Mouse (Mus musculus): ENCODE results near the gene Rbpj.
"Not testable (repeated sequence)": the region's sequence is repeated elsewhere in the genome, so short reads cannot be mapped to it uniquely, and the experiment has no call there.

Rbpj gene

DNA sequence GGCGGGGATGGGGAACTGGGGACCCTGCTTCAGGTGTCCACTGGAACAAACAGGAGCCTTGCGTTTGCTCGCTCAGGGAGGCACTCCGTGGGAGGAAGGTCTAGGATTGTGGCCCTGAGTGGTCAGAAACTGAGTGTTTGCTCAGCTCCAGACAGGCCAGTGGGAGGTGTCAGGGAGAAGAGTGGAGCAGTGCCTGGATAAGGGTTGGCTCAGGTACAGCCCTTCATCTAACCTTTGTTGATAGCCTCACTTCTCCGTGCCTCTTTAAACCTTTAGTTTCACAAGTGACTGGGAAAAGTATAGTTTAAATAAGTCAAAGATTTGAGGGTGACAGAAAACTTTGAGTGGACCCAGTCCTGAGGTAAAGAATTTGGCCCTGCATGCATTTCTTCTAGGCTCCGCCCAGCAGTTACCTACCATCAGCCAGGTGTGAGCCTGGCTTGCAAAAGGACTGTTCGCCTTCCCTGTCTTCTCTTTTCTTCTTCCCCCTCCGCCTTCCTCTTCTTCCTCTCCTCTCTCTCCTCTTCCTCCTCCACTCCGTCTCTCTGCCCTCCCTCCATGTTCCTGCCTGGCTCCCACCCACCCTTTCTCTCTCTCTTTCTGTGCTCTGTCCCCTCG lies 204.5 kb downstream of the Rbpj start:
- no peak for DNase-seq (ENCODE audit: low spot score)

DNA sequence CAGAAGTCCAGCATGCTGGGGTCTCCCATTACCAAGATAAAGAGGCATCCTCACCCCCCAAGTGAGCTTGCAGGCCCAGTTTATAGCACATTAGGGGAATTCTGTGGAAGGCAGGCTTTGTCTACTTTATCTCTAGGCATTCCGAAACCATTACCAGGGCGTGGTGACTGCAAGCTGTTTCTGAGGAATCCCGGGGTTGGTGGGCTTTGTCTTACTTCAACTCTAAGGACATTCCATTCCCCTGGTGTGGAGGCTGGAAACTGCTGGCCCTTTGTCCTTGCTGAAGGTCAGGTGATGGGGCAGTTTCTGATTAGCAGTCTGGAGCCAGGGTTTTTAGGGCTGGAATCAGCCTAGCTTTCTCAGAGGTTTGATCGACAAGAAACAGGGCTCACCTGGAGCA lies 205.6 kb downstream of the Rbpj start:
- no peak for DNase-seq (ENCODE audit: low spot score)

- DNase-seq (ENCODE audit: low spot score): peak; percentile 23
Observed at GRCm38 (mm10) chr5:53672352-53672751, 206.4 kb downstream of the Rbpj start.

GRCm38 (mm10) chr5:53673493-53674150 lies 207.7 kb downstream of the Rbpj start:
- not testable (repeated sequence) for DNase-seq (ENCODE audit: low spot score)

DNA sequence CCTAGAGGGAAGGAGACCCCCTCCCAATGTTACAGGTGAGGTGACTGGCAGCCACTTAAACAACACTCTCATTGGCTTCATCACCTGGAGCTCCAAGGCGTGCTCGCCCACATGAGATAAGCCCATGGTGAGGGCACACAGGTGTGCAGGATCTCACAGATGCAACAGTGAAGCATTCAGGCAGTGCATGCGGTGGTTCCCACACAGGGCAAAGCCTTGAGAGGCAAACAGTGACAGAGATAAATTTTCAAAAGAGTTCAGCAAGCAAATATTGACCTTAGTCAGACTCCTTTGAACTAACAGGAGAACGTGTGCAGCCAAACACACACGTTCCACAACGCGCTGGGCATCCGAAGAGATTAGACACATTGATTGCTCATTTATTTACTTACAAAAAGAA lies 210.7 kb downstream of the Rbpj start:
- no peak for DNase-seq (ENCODE audit: low spot score)

GRCm38 (mm10) chr5:53678036-53678767 lies 212.2 kb downstream of the Rbpj start:
- no peak for DNase-seq (ENCODE audit: low spot score)

DNA sequence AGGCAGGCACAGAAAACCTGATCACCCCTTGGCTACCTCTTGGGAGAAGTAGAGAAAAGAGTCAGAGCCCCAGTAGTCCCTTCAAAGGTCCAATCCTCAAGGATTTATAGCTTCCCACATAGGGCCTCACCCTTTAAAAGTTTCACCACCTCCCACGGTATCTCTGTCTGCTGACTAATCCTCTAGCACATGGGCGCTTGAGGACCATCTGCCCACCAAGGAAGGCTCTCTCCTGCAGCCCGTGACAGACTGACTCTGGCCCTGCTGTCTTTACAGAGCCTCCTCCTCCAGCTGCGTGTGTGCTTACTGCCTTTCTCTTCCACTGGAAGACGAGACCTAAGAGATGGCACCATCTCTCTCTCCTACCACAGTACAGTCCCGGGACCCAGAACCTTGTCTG lies 213.7 kb downstream of the Rbpj start:
- no peak for DNase-seq (ENCODE audit: low spot score)

- no peak for DNase-seq (ENCODE audit: low spot score)
Observed at GRCm38 (mm10) chr5:53683916-53684315, 218.0 kb downstream of the Rbpj start.

DNA sequence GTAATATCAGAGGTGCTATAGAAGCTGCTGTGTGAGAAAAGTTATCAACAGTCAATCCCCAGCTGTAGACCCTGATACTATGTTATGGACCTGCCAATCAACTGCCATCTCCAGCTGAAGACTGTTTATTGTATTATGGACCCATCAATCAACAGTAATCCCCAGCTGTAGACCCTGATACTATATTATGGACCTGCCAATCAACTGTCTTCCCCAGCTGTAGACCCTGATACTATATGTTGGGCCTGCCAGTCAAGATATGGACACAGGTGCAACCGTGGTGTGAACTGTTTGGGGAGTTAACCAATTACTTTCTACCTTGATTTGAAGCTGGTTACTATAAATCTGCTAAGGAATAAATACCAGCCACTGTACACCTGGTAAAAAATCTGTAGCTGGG lies 218.5 kb downstream of the Rbpj start:
- no peak for DNase-seq (ENCODE audit: low spot score)

DNA sequence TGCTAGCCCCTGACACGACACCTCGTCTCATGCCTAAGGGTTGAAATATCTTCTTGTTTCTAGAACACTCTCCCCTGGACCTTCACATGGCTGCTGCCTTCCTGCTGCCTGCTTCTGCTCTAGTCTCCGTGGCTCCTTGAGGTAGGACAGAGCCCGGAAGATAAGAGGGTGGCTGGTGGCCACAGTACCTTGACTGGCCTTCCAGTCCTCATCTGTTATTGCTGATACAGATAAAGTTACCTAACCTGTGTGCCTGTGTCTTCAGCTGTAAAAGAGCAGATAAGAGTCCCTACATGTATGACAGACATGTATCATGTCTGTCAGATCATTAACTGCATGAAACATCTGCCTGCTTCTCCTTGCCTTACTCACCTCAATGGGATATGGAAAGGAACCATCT lies 219.7 kb downstream of the Rbpj start:
- no peak for DNase-seq (ENCODE audit: low spot score)

GRCm38 (mm10) chr5:53686379-53686778 lies 220.4 kb downstream of the Rbpj start:
- no peak for DNase-seq (ENCODE audit: low spot score)

- DNase-seq (ENCODE audit: low spot score): no peak
Observed at GRCm38 (mm10) chr5:53688326-53688725, 222.4 kb downstream of the Rbpj start.

- no peak for DNase-seq (ENCODE audit: low spot score)
Observed at GRCm38 (mm10) chr5:53691577-53691976, 225.6 kb downstream of the Rbpj start.

- no peak for DNase-seq (ENCODE audit: low spot score)
Observed at GRCm38 (mm10) chr5:53692100-53692499, 226.1 kb downstream of the Rbpj start.

DNA sequence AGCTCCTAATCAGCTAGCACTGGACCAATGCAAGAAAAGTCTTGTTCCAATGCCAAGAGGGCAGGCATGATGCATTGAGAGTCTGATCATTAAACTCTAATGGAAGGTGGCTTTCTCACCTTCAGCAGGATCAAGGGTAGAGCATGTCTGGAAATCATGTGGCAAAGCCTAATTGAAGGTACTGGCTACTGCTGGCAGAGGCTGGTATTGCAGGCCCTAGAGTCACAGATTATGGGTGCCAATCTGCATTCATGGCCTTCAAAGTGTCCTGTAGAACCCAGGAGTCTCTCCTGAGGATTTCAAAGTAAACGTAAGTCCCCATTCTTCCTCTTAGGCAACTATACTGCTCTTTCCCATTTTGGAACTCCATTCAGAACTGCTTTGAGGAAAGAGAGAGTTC lies 226.7 kb downstream of the Rbpj start:
- DNase-seq (ENCODE audit: low spot score): no peak

DNA sequence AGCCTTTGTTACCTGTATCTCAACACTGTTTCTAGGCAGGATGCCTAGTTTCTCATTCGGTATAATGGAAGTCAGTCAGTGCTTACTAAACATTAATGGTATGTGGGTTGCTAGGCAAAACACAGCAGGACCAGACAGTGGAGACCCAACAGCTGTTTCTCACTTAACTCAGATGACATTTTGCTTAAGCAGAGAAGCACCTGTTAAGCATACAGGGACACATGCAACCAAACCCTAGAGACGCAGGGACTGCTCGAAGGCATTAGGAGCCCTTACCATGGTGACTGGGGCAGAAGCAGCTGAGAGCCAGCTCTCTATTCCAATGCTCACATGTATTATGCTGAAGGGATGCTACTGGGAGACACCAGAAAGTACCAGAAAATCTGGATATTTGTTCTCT lies 230.7 kb downstream of the Rbpj start:
- DNase-seq (ENCODE audit: low spot score): no peak

GRCm38 (mm10) chr5:53697794-53698193 lies 231.8 kb downstream of the Rbpj start:
- no peak for DNase-seq (ENCODE audit: low spot score)

DNA sequence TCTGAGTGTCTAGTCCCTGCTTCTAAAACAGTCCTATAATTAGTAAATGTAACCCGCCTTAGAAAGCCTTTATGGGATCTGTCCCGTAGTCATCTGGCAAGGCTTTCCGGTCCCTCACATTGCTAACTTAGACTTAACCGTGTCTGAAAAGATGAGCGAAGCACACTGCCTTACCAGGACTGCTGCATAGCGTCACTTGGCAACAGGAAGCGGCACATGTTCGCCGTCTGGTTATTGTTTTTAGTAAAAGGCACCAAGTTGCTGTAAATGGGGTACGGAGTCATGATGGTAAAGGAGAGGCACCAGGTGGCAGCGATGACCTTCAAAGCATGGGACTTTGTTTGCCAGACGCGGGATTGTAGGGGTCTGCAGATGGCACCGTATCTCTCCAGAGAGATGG lies 236.7 kb downstream of the Rbpj start:
- DNase-seq (ENCODE audit: low spot score): no peak
